Mouse (Mus musculus) stomach, postnatal 0 days (tissue): ENCODE data around the gene Ercc2.

Experiments
- CTCF ChIP-seq: IDR thresholded peaks from 2 replicates; pipeline ENCODE4 v1.5.1; 2016; ENCODE audit warnings: antibody characterized with exemption, low read depth, mild to moderate bottlenecking, moderate library complexity
- EP300 ChIP-seq: optimal IDR thresholded peaks from 2 replicates; pipeline ENCODE3; 2016; ENCODE audit warnings: antibody characterized with exemption

GRCm38 (mm10) chr7:19344938-19345471, 36.8 kb upstream of the Ercc2 start:
- TF ChIP-seq CTCF (no peak), EP300 (no peak)
